Mouse (Mus musculus) thymus, postnatal 10 days (tissue): ENCODE data around the gene Sbno2.

Experiments used
- DNase-seq, 2 experiments: peaks; one replicate each; pipeline ENCODE4 v3.0.0; 2021; ENCODE audit warnings: low spot score in 2 of 2

Sbno2 gene

DNA sequence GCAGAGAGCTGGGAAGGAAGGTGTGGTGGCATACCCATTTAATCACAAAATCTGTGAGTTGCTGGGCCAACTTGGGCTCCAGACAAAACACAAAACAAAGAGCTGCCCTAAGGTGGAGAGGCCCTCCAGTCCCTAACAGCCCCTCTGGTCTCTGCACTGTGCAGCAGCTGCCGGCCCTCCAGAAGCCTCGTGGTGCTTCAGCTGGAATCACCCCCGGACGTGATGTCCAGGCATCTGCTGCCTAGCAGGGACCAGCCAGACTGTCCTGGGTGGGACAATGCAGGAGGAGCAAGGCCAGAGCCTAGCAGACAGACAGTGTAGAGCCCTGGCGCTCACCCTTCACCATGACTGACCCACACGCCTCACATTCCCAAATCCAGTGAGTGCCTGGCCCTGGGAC lies 13.8 kb downstream of the Sbno2 start:
- no peak for DNase-seq

- no peak for DNase-seq
These were observed 16.2 kb downstream of the Sbno2 start for GRCm38 (mm10) chr10:80089146-80089545.

GRCm38 (mm10) chr10:80087483-80087882 lies 17.9 kb downstream of the Sbno2 start:
- DNase-seq, result no peak

DNA sequence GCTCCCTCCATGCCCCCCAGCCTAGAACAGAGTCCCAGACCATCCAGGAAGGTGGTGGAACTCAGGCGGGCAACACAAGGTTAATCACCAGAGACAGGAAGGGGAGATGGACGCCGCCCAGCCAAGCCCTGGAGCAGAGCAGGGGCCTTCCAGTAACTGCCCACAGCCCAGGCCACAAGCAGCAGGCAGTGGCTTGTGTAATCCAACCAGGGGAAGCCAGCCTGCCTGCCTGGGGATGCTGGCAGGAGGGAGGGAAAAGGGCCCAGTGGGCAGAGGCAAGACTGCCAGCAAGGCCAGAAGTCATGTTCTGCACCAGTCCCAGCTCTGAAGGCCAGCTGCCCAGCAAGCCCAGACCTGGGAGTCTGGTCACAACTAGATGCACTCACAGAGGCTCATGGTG lies 18.5 kb downstream of the Sbno2 start:
- DNase-seq, result no peak

DNA sequence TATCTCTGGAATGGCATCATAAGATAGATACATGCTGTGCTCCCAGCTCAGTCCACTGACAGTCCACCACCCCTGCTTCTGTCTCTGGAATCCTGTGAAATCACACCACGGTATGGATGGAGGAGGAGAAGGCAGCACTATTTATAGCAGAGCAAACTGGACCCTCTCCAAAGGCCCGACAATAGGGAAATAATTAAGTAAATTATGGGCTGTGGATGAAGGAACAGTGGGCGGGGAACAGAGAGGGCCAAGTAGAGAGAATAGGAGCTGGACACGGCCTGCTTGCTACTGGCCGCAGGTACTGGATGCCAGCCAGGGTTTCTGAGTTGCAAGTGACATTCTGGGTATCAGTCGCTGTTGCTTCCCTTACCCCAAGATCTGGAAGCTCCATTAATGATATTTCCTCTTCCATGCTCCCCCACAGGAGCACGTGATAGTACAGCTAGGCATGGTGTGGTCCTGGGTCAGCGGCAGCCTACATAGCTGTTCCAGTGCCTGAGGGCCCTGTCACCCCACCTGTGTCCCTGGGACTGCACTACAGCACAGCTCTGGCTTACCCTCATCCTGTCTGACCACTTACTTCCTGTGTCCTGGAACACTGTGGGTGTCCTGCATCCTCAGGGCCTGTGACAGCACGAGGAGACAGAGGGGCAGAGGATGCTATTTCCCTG lies 20.4 kb downstream of the Sbno2 start:
- no peak for DNase-seq

GRCm38 (mm10) chr10:80081075-80081474 lies 24.3 kb downstream of the Sbno2 start:
- DNase-seq, result no peak

GRCm38 (mm10) chr10:80080396-80081070 lies 24.8 kb downstream of the Sbno2 start:
- DNase-seq, result no peak

GRCm38 (mm10) chr10:80078366-80078765 lies 27.0 kb downstream of the Sbno2 start:
- DNase-seq, result no peak

GRCm38 (mm10) chr10:80077312-80077711 lies 28.1 kb downstream of the Sbno2 start:
- DNase-seq, result no peak

DNA sequence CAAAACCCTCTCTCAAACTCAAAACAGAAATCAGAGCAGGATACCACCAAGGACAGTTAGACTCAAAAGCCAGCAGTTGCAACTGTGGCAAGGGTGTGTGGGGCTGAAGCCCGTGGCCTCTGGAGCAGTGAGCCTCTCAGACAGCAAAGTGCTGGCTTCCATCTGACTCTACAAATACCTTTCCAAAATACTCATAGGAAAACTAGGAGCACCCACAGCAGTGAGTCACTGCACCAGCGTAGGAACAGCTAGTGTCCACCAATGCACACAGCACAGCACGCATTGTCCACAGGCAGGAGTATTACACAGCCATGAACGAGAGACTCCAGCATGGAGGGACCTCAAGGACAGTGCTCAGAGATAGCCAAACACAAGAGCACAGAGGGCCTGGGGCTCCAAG lies 29.0 kb downstream of the Sbno2 start:
- DNase-seq, result no peak

DNA sequence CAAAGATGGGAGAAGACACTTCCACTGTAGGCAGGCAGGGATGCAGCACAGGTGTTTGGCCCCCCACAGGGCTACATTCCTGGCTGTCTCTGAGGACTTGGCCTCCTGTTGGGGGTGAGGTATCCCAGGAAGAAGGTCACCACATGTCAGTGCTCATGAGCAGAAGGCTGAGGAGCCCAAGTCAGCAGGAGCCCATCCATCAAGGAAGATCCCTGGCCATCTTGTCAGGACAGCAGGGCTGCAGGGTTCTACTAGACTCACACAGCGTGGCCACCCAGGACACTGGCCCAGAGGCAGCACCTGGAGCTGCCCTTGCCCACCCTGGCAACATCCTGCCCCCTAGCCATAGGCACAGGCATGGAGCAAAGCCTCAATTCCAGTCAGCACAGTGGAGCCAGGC lies 29.4 kb downstream of the Sbno2 start:
- no peak for DNase-seq

DNA sequence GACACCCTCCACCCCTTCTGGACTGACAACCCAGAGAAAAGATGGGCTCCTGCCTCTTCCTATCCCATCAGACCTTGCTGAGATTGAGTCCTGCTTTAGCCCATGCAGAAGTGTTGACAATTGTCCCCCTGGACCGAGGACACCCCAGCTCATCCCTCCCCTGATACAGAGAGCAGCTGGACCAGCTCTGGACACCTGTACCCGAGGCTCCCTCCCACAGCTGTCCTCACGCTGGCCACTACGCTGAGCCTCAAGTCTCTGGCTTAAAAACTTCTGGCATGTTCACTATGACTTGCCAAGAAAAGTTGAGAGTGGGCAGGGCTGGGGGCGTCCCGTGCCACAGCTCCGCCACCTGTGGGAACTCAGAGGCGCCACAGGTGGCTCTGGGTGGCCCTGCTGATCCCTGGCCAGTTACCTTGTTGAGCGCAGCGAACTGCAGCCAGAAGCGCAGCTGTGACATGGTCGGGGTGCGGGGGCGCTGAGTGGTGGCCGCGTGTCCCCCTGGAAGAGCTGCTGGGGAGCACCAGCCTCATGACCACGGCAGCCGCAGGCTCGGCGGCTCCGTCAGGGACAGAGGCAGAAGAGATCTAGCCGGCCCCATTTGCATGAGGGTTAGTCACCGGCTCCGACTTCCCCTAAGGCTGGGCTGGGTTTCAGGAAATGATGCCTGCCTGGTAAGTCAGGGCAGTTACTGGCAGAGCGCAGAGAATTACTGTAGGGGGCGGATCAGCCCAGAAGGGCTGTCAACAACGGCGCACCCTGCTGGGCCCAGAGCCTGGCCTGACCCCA lies 30.4 kb downstream of the Sbno2 start:
- DNase-seq, result peak; percentile 68 to 75

DNA sequence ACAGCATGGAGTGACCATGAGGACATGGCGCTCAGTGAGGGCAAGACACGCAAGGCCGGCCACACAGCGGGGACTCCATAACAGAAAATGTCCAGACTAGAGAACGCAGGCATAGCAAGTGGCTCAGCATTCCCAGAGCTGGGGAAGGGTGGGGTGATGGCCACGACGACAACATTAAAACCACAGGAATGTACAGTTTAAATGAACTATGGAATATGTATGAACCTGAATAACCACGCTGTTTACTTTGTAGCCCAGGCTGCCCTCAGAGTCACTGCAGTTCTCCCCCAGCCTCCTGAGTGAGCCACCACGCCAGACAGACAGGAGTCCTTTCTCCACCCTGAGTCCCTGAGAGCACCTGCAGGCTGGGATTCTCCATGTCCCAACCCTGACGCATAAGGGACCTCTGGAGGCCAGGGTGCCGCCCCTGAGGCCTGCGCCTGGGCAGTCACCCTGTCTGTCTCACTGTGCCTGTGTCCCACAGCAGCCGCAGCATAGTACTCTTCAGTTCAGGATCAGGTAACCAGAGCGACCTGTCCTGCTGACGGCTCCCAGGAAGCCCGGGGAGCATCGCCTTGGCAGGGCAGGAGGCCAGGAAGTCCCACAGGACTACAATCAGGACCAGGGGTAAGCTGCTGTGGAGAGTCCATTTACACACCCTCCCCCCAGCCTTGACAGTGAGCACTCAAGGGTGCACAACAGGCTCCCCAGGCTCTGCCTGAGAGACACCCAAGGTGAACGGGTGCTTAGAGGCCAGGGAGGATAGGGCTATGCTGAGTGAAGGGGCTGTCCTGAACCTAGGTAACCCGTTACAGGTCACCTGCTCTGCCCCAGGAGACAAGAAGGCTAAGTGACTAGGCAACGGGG lies 32.5 kb downstream of the Sbno2 start:
- no peak for DNase-seq

DNA sequence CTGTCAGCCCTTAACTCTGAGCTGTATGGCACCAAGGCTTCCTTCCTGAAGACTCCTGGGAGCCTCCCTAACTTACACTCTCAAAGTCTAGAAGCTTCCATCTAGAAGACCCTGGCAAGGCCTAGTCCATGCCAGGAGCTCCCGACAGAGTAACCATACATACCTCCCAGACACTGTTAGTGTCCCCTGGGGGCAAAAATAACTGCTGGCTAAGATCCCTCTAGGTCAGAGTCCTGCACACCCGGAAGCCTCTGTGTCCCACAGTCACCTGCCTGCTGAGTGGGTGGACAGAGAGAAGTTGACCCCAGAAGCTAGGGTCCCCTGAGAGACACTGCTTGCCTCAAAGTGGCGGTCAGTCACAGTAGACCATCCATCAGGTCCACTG lies 33.9 kb downstream of the Sbno2 start:
- DNase-seq, result no peak

DNA sequence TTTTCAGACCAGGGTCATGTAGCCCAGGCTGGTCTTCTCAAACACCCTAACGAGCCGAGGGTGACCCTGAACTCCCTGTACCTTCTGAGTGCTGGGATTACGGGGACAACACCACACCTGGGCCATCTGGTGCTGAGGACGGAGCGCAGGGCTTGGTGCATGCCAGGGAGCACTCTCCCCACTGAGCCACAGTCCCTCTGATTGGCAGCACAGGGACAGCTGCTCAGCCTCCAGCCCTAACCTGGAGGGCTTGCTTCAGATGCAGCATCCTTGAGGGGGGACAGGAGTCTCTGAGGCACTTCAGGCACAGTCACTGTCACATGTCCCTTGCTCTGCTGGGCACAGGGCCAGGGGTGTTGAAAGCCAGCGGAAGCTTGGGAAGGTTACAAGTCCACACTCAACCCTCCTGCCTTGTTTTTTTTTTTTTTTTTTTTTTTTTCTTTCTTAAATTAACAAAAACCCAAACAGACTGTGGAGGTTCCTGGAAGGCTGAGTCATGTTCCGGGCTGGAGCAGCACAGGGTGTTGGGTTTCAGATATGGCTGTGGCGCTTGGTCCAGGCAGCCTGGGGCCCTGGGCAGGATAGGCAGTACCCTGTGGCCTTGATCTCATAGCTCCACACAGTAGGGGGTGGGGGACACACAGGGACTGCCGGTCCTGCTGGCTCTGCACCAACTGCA lies 34.4 kb downstream of the Sbno2 start:
- DNase-seq, result no peak

DNA sequence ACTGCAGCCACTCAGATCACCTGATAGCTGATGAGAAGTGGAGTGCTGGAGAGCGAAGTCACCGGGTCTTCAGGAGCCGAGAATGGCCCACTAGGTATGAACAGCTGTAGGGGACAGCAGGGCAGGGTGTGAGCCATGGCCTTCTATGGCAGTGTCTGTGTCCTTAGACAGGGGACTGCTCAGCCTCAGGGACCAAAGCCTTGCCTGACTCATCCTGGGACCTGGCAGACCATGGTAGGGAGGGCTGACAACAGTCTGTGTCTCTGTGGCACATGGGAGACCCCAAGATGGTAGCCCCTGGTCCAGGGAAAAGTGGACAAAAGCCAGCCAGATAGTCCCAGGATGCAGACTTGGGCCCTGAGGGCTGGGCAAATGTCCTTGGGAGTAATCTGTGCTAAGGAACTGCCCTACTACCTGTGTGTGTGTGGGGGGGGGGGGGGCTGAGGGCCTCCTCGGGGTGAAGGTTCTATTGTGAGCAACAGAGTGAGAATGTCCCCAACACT lies 35.4 kb downstream of the Sbno2 start:
- DNase-seq, result no peak

- DNase-seq, result no peak
These were observed 36.1 kb downstream of the Sbno2 start for GRCm38 (mm10) chr10:80069251-80069650.

- peak in 1 of 2 experiments; percentile 40 for DNase-seq
These were observed 41.3 kb downstream of the Sbno2 start for GRCm38 (mm10) chr10:80063877-80064650.

DNA sequence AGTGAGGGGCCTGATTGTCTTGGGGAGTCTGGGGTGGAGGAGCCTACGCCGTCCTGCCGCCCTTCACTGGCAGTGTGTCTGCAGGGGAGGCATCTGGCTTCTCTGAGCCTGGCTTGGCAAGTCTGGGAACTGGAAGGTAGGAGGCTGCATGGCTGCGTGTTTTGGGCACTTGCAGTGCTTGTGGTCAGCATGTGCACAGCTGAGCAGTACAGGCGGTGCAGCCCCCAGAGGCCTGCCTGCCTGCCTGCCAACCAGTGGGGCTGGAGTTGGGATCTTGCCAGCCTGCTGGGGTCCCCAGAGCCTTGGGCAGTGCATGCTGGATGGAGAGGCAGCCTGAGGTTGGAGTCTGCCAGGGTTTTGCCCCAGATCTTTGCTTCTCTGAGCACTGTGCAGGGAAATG lies 42.3 kb downstream of the Sbno2 start:
- DNase-seq, result no peak

- DNase-seq, result no peak
These were observed 47.6 kb downstream of the Sbno2 start for GRCm38 (mm10) chr10:80057683-80058326.
